Mouse (Mus musculus): Measurements from ENCODE around the gene Nfib. TPM values are rescaled to one million over a fixed set of nuclear protein-coding genes. Genes with fewer than 3 reads are reported as not detected.

Nfib gene
- polyA plus RNA-seq, 1 experiment from 2014 or later = 72.0 TPM

- H3K9ac ChIP-seq (replicated peaks; ENCODE audit: low read length) = no peak overlapping the region
- no peaks in the 10 kb centered on the region for H3K27me3 ChIP-seq (ENCODE audit: control insufficient read depth, insufficient read depth, low read length)
- no peak for DNase-seq
- H3K4me2 ChIP-seq (ENCODE audit: low read length) = no peak overlapping the region
- no peaks in the 10 kb centered on the region for H3K9me3 ChIP-seq (ENCODE audit: control insufficient read depth, low read length)
- 88% methylated on average over 5 of the region's 5 CpGs for WGBS
- no peaks in the 10 kb centered on the region for H3K36me3 ChIP-seq (ENCODE audit: control insufficient read depth, insufficient read depth, low read length)
- no peak for ATAC-seq (ENCODE audit: low FRiP score, low TSS enrichment)
- H3K4me3 ChIP-seq (replicated peaks; ENCODE audit: low read depth, low read length) = no peak overlapping the region
- no peak overlapping the region for H3K27ac ChIP-seq (replicated peaks; ENCODE audit: low read depth, low read length)
- 0 out of 2 replicates have a peak, but pooled peaks cover 3% of the 10 kb centered on the region for H3K4me1 ChIP-seq (ENCODE audit: control insufficient read depth, insufficient read depth, low read length)
Observed at GRCm38 (mm10) chr4:82474334-82474733, 231.2 kb downstream of the Nfib start.

GRCm38 (mm10) chr4:82470938-82471320 lies 234.6 kb downstream of the Nfib start:
- Histone ChIP-seq H3K9ac (replicated peaks; ENCODE audit: low read length) (no peak overlapping the region), H3K36me3 (ENCODE audit: control insufficient read depth, insufficient read depth, low read length) (no peaks in the 10 kb centered on the region), H3K4me3 (replicated peaks; ENCODE audit: low read depth, low read length) (no peak overlapping the region), H3K4me1 (ENCODE audit: control insufficient read depth, insufficient read depth, low read length) (0 out of 2 replicates have a peak, but pooled peaks cover 3% of the 10 kb centered on the region), H3K27ac (replicated peaks; ENCODE audit: low read depth, low read length) (no peak overlapping the region), H3K27me3 (ENCODE audit: control insufficient read depth, insufficient read depth, low read length) (no peaks in the 10 kb centered on the region), H3K4me2 (ENCODE audit: low read length) (no peak overlapping the region), H3K9me3 (ENCODE audit: control insufficient read depth, low read length) (no peaks in the 10 kb centered on the region)
- DNase-seq = no peak
- no peak for ATAC-seq (ENCODE audit: low FRiP score, low TSS enrichment)
- WGBS = 92% methylated on average over 3 of the region's 3 CpGs

- no peak for ATAC-seq (ENCODE audit: low FRiP score, low TSS enrichment)
- no peaks in the 10 kb centered on the region for H3K27me3 ChIP-seq (ENCODE audit: control insufficient read depth, insufficient read depth, low read length)
- H3K4me2 ChIP-seq (ENCODE audit: low read length) = no peak overlapping the region
- no peaks in the 10 kb centered on the region for H3K36me3 ChIP-seq (ENCODE audit: control insufficient read depth, insufficient read depth, low read length)
- H3K27ac ChIP-seq (replicated peaks; ENCODE audit: low read depth, low read length) = no peak overlapping the region
- no peak overlapping the region for H3K9ac ChIP-seq (replicated peaks; ENCODE audit: low read length)
- DNase-seq = no peak
- H3K9me3 ChIP-seq (ENCODE audit: control insufficient read depth, low read length) = no peaks in the 10 kb centered on the region
- no peak overlapping the region for H3K4me3 ChIP-seq (replicated peaks; ENCODE audit: low read depth, low read length)
- WGBS = 81% methylated on average over 5 of the region's 5 CpGs
- 0 out of 2 replicates have a peak, but pooled peaks cover 3% of the 10 kb centered on the region for H3K4me1 ChIP-seq (ENCODE audit: control insufficient read depth, insufficient read depth, low read length)
Observed at GRCm38 (mm10) chr4:82470212-82470937, 235.2 kb downstream of the Nfib start.

- Histone ChIP-seq H3K9ac (replicated peaks; ENCODE audit: low read length) (no peak overlapping the region), H3K36me3 (ENCODE audit: control insufficient read depth, insufficient read depth, low read length) (no peaks in the 10 kb centered on the region), H3K27me3 (ENCODE audit: control insufficient read depth, insufficient read depth, low read length) (no peaks in the 10 kb centered on the region), H3K4me2 (ENCODE audit: low read length) (no peak overlapping the region), H3K27ac (replicated peaks; ENCODE audit: low read depth, low read length) (no peak overlapping the region), H3K4me1 (ENCODE audit: control insufficient read depth, insufficient read depth, low read length) (peaks cover 10% of the 10 kb centered on the region; the same call in 1 of the 2 replicates), H3K9me3 (ENCODE audit: control insufficient read depth, low read length) (no peaks in the 10 kb centered on the region), H3K4me3 (replicated peaks; ENCODE audit: low read depth, low read length) (no peak overlapping the region)
- DNase-seq (no peak), ATAC-seq (ENCODE audit: low FRiP score, low TSS enrichment) (no peak)
- WGBS = 93% methylated on average over 3 of the region's 3 CpGs
Observed at GRCm38 (mm10) chr4:82468944-82469343, 236.6 kb downstream of the Nfib start.

GRCm38 (mm10) chr4:82466717-82467116 lies 238.8 kb downstream of the Nfib start:
- no peak for ATAC-seq (ENCODE audit: low FRiP score, low TSS enrichment)
- 80% methylated on average over 8 of the region's 8 CpGs for WGBS
- no peak overlapping the region; the same call in 1 of the 2 replicates for H3K27ac ChIP-seq (replicated peaks; ENCODE audit: low read depth, low read length)

GRCm38 (mm10) chr4:82466144-82466543 lies 239.4 kb downstream of the Nfib start:
- DNase-seq = no peak
- Histone ChIP-seq H3K27ac (replicated peaks; ENCODE audit: low read depth, low read length) (no peak overlapping the region), H3K9ac (replicated peaks; ENCODE audit: low read length) (no peak overlapping the region), H3K27me3 (ENCODE audit: control insufficient read depth, insufficient read depth, low read length) (no peaks in the 10 kb centered on the region), H3K36me3 (ENCODE audit: control insufficient read depth, insufficient read depth, low read length) (no peaks in the 10 kb centered on the region), H3K4me3 (replicated peaks; ENCODE audit: low read depth, low read length) (no peak overlapping the region), H3K9me3 (ENCODE audit: control insufficient read depth, low read length) (no peaks in the 10 kb centered on the region), H3K4me1 (ENCODE audit: control insufficient read depth, insufficient read depth, low read length) (peaks cover 15% of the 10 kb centered on the region; the same call in 1 of the 2 replicates), H3K4me2 (ENCODE audit: low read length) (no peak overlapping the region)
- no peak for ATAC-seq (ENCODE audit: low FRiP score, low TSS enrichment)
- WGBS = 64% methylated on average over 6 of the region's 6 CpGs

More at GRCm38 (mm10) chr4:82466717-82467116, 238.8 kb downstream of the Nfib start:
- DNase-seq = no peak
- Histone ChIP-seq H3K36me3 (ENCODE audit: control insufficient read depth, insufficient read depth, low read length) (no peaks in the 10 kb centered on the region), H3K27me3 (ENCODE audit: control insufficient read depth, insufficient read depth, low read length) (no peaks in the 10 kb centered on the region), H3K9me3 (ENCODE audit: control insufficient read depth, low read length) (no peaks in the 10 kb centered on the region), H3K4me2 (ENCODE audit: low read length) (no peak overlapping the region), H3K4me1 (ENCODE audit: control insufficient read depth, insufficient read depth, low read length) (peaks cover 15% of the 10 kb centered on the region; the same call in 1 of the 2 replicates), H3K4me3 (replicated peaks; ENCODE audit: low read depth, low read length) (no peak overlapping the region), H3K9ac (replicated peaks; ENCODE audit: low read length) (no peak overlapping the region)

GRCm38 (mm10) chr4:82464051-82464632 lies 241.4 kb downstream of the Nfib start:
- ATAC-seq (ENCODE audit: low FRiP score, low TSS enrichment) = 0 out of 2 replicates have a peak, but pooled peaks have one; percentile 28
- H3K4me3 ChIP-seq (replicated peaks; ENCODE audit: low read depth, low read length) = no peak overlapping the region
- H3K4me1 ChIP-seq (ENCODE audit: control insufficient read depth, insufficient read depth, low read length) = peaks cover 12% of the 10 kb centered on the region; the same call in 1 of the 2 replicates
- no peak overlapping the region for H3K27ac ChIP-seq (replicated peaks; ENCODE audit: low read depth, low read length)
- 50% methylated on average over 8 of the region's 8 CpGs for WGBS
- H3K4me2 ChIP-seq (ENCODE audit: low read length) = no peak overlapping the region
- H3K9me3 ChIP-seq (ENCODE audit: control insufficient read depth, low read length) = no peaks in the 10 kb centered on the region
- H3K9ac ChIP-seq (replicated peaks; ENCODE audit: low read length) = no peak overlapping the region
- peak; percentile 68 for DNase-seq
- H3K27me3 ChIP-seq (ENCODE audit: control insufficient read depth, insufficient read depth, low read length) = no peaks in the 10 kb centered on the region
- no peaks in the 10 kb centered on the region for H3K36me3 ChIP-seq (ENCODE audit: control insufficient read depth, insufficient read depth, low read length)

GRCm38 (mm10) chr4:82463189-82463715 lies 242.3 kb downstream of the Nfib start:
- no peak overlapping the region for H3K9ac ChIP-seq (replicated peaks; ENCODE audit: low read length)
- H3K4me1 ChIP-seq (ENCODE audit: control insufficient read depth, insufficient read depth, low read length) = peaks cover 13% of the 10 kb centered on the region; the same call in 1 of the 2 replicates
- no peaks in the 10 kb centered on the region for H3K27me3 ChIP-seq (ENCODE audit: control insufficient read depth, insufficient read depth, low read length)
- no peak overlapping the region for H3K4me2 ChIP-seq (ENCODE audit: low read length)
- H3K36me3 ChIP-seq (ENCODE audit: control insufficient read depth, insufficient read depth, low read length) = no peaks in the 10 kb centered on the region
- no peaks in the 10 kb centered on the region for H3K9me3 ChIP-seq (ENCODE audit: control insufficient read depth, low read length)
- 42% methylated on average over 7 of the region's 7 CpGs for WGBS
- DNase-seq (no peak), ATAC-seq (ENCODE audit: low FRiP score, low TSS enrichment) (no peak)
- no peak overlapping the region for H3K4me3 ChIP-seq (replicated peaks; ENCODE audit: low read depth, low read length)
- H3K27ac ChIP-seq (replicated peaks; ENCODE audit: low read depth, low read length) = no peak overlapping the region
